Comparison of ENCODE assay signal across 14 mouse cellular contexts in genomic region chr15:80989712-80990111, GRCm38 (mm10). TPM values are rescaled to one million over a fixed set of nuclear protein-coding genes. Genes with fewer than 3 reads are reported as not detected.
DNase-seq lines count a peak whose midpoint lies in the region; ATAC-seq and TF ChIP-seq lines count a peak whose summit lies in the region.
"Had no signal": no experiment of that assay in that cellular context is flagged by ENCODE, and none has a peak within 500 bp of the region (broad histone marks: within the 10 kb centered on the region; RNA-seq: fewer than 3 reads in every experiment).

No protein-coding gene starts in this region.

- peaks cover 0 to 25% of the 10 kb centered on the region in 2 experiments; a peak in 2 of 4 replicates for H3K36me3 ChIP-seq in MEL (ENCODE audit: control insufficient read depth in 1 of 2, insufficient read depth in 2 of 2, low read length in 2 of 2)
- H3K36me3 ChIP-seq: embryonic facial prominence, embryonic 13.5 days; hindbrain, embryonic 13.5 days had no signal

- TF ChIP-seq POLR2A in MEL (IDR thresholded peaks at IDR 0.05; ENCODE audit: control insufficient read depth in 1 of 2, insufficient read depth in 1 of 2, low read depth in 1 of 2, low read length in 2 of 2, poor library complexity in 1 of 2), result no peak
- TF ChIP-seq POLR2A in lung, adult 2 months (IDR thresholded peaks at IDR 0.05; ENCODE audit: borderline replicate concordance, extremely low read depth, low read depth, low read length), result peak; percentile 56; the same call in 1 of the 2 replicates
- no peak for TF ChIP-seq POLR2A in cerebellum, adult 2 months (IDR thresholded peaks at IDR 0.05; ENCODE audit: borderline replicate concordance, insufficient read depth, low read length)

- no peaks in the 10 kb centered on the region for H3K9me3 ChIP-seq in MEL (replicated peaks; ENCODE audit: insufficient read depth, low read length)
- H3K9me3 ChIP-seq: embryonic facial prominence, embryonic 13.5 days; hindbrain, embryonic 13.5 days had no signal

- no peaks in the 10 kb centered on the region; the same call in none of the 2 replicates for H3K79me2 ChIP-seq in MEL (ENCODE audit: control insufficient read depth, insufficient read depth, low read length, poor library complexity)

- no peak overlapping the region for H3K27ac ChIP-seq in MEL (ENCODE audit: control insufficient read depth, low read depth, low read length)
- H3K27ac ChIP-seq in cerebellum, adult 2 months (ENCODE audit: insufficient read depth, low read length), result no peak overlapping the region
- H3K27ac ChIP-seq: embryonic facial prominence, embryonic 13.5 days; hindbrain, embryonic 13.5 days; macrophage had no signal

- no peak for TF ChIP-seq RAD21 in MEL (IDR thresholded peaks at IDR 0.05; ENCODE audit: low read depth, low read length)

- H3K9ac ChIP-seq in MEL (ENCODE audit: control insufficient read depth, low read depth, low read length, poor library complexity, severe bottlenecking), result no peak overlapping the region
- H3K9ac ChIP-seq: embryonic facial prominence, embryonic 13.5 days; hindbrain, embryonic 13.5 days had no signal

- H3K4me1 ChIP-seq in MEL (ENCODE audit: control insufficient read depth in 1 of 2, insufficient read depth in 2 of 2, low read length in 2 of 2), result peaks cover 15 to 18% of the 10 kb centered on the region in 2 experiments
- H3K4me1 ChIP-seq in lung, adult 2 months (ENCODE audit: control insufficient read depth, insufficient read depth, low read length), result peaks cover 7% of the 10 kb centered on the region; the same call in 1 of the 2 replicates
- H3K4me1 ChIP-seq in cerebellum, adult 2 months (ENCODE audit: control insufficient read depth, insufficient read depth, low read length), result no peaks in the 10 kb centered on the region
- H3K4me1 ChIP-seq: embryonic facial prominence, embryonic 13.5 days; hindbrain, embryonic 13.5 days had no signal

- TF ChIP-seq EP300 in MEL (IDR thresholded peaks at IDR 0.05; ENCODE audit: low read depth in 1 of 2, low read length in 2 of 2), result no peak

- ATAC-seq in granulocyte monocyte progenitor cell, adult 5-6 weeks (replicated peaks; ENCODE audit: poor library complexity, severe bottlenecking), result peak; percentile 46

- DNase-seq in MEL (ENCODE audit: low read depth, low spot score), result peak; percentile 57
- DNase-seq in lung, adult 2 months, result peak; percentile 56
- peak; percentile 41 to 52 for DNase-seq in lung, postnatal 4 days
- DNase-seq in cerebellum, adult 11-12 months, result no peak
- no peak for DNase-seq in adrenal gland, adult 18-20 months (ENCODE audit: low spot score in 2 of 2)
- DNase-seq in cerebellum, adult 2 months, result no peak
- DNase-seq: gastrocnemius, postnatal 10 days; kidney, adult 11 months; kidney, postnatal 14 days; right cerebral cortex, postnatal 25 days had no signal

- 31% methylated on average over 3 of the region's 3 CpGs for WGBS in lung, adult 2 months
- WGBS in cerebellum, adult 2 months, result 65% methylated on average over 3 of the region's 3 CpGs

- no peak overlapping the region for H3K4me3 ChIP-seq in MEL (ENCODE audit: control insufficient read depth in 1 of 2, insufficient read depth in 1 of 2, low read depth in 2 of 2, low read length in 2 of 2)
- H3K4me3 ChIP-seq in lung, adult 2 months (replicated peaks; ENCODE audit: extremely low read depth, low read depth, low read length), result no peak overlapping the region
- H3K4me3 ChIP-seq in cerebellum, adult 2 months (replicated peaks; ENCODE audit: insufficient read depth, low read depth, low read length), result no peak overlapping the region
- H3K4me3 ChIP-seq: embryonic facial prominence, embryonic 13.5 days; hindbrain, embryonic 13.5 days had no signal

- no peak for TF ChIP-seq CTCF in MEL (IDR thresholded peaks at IDR 0.05 in 2 of 3, conservative IDR thresholded peaks at IDR 0.05 in 1 of 3; ENCODE audit: control insufficient read depth in 1 of 3, insufficient read depth in 1 of 3, low read depth in 2 of 3, low read length in 3 of 3, poor library complexity in 1 of 3, severe bottlenecking in 1 of 3)
- TF ChIP-seq CTCF in lung, adult 2 months (IDR thresholded peaks at IDR 0.05; ENCODE audit: insufficient read depth, low read length), result no peak
- TF ChIP-seq CTCF in cerebellum, adult 2 months (IDR thresholded peaks at IDR 0.05; ENCODE audit: borderline replicate concordance, insufficient read depth, low read depth, low read length), result no peak

- no peaks in the 10 kb centered on the region for H3K27me3 ChIP-seq in MEL (ENCODE audit: control insufficient read depth in 1 of 2, insufficient read depth in 2 of 2, low read length in 2 of 2)
- no peaks in the 10 kb centered on the region for H3K27me3 ChIP-seq in cerebellum, adult 2 months (ENCODE audit: control insufficient read depth, insufficient read depth, low read length)
- H3K27me3 ChIP-seq: embryonic facial prominence, embryonic 13.5 days; hindbrain, embryonic 13.5 days had no signal

TF ChIP-seq in MEL, 35 proteins besides CTCF, POLR2A, EP300 and RAD21:
- TF ChIP-seq ELF1 (IDR thresholded peaks at IDR 0.05; ENCODE audit: low read depth, low read length) (peak; percentile 51; the same call in 1 of the 2 replicates), ZKSCAN1 (IDR thresholded peaks at IDR 0.05; ENCODE audit: low read depth, low read length) (no peak)
TF ChIP-seq in MEL: peak in this region for 1.

RNA-seq across cellular contexts. Expression of gene Sgsm3, which starts 12.1 kb away (rescaled TPM):
- total RNA-seq in MEL (2012; rRNA removed), result 31.2 and 39.5 TPM in 2 replicates
- polyA plus RNA-seq in MEL (2012; ENCODE audit: insufficient read depth in 1 of 2, insufficient read length in 2 of 2, low read depth in 1 of 2, low replicate concordance in 2 of 2, missing spikeins in 1 of 2), result 10 to 100 TPM in 1 of 2 experiments, not detected in 1; 33.0 TPM
- 2.8 and 9.3 TPM in 2 replicates for total RNA-seq in granulocyte monocyte progenitor cell, adult 5-6 weeks (2014; fragmentation: Nextera tagmentation)
- total RNA-seq in granulocyte monocyte progenitor cell, adult 5-6 weeks (2017), result 10.1 and 19.3 TPM in 2 replicates
- 50.4 and 52.2 TPM in 2 replicates for polyA plus RNA-seq in lung, adult 2 months (2012; rRNA removed)
- total RNA-seq in adrenal gland, adult 18-20 months (2021), result 10 to 100 TPM; 15.6 to 26.6 TPM
- 75.2 and 77.6 TPM in 2 replicates for polyA plus RNA-seq in cerebellum, adult 2 months (2012; rRNA removed)

RNA-seq across cellular contexts. Expression of gene Adsl, which starts 41.4 kb away (rescaled TPM):
- 290 and 320 TPM in 2 replicates for total RNA-seq in MEL (2012; rRNA removed)
- polyA plus RNA-seq in MEL (2012; ENCODE audit: insufficient read depth in 1 of 2, insufficient read length in 2 of 2, low read depth in 1 of 2, low replicate concordance in 2 of 2, missing spikeins in 1 of 2), result 100 to 1,000 TPM; 304 to 365 TPM
- total RNA-seq in granulocyte monocyte progenitor cell, adult 5-6 weeks (2014; fragmentation: Nextera tagmentation), result 76.2 and 78.8 TPM in 2 replicates
- total RNA-seq in granulocyte monocyte progenitor cell, adult 5-6 weeks (2017), result 207 and 224 TPM in 2 replicates
- polyA plus RNA-seq in lung, adult 2 months (2012; rRNA removed), result 41.6 and 55.2 TPM in 2 replicates
- total RNA-seq in adrenal gland, adult 18-20 months (2021), result 10 to 100 TPM; 34.8 to 37.1 TPM
- polyA plus RNA-seq in cerebellum, adult 2 months (2012; rRNA removed), result 69.7 and 81.2 TPM in 2 replicates

Comparison
In these comparisons a context has a peak if more than half of its experiments do, and no peak if none do; other contexts are left out.
1. DNase-seq: peak in MEL (single experiment), lung, adult 2 months (single experiment) and lung, postnatal 4 days (2 of 2); none in cerebellum, adult 11-12 months (single experiment), adrenal gland, adult 18-20 months (0 of 2) and cerebellum, adult 2 months (0 of 2).